ENCODE assay signal across 8 mouse cellular contexts in genomic region chr7:140856785-140857549, GRCm38 (mm10). TPM values are rescaled to one million over a fixed set of nuclear protein-coding genes. Genes with fewer than 3 reads are reported as not detected.
DNase-seq lines count a peak whose midpoint lies in the region; ATAC-seq lines count a peak whose summit lies in the region.

Gene Ric8a (plus strand): TSS chr7:140856957.

- H3K9ac ChIP-seq in heart, embryonic 12.5 days = peak within 1 kb of the TSS; percentile 87
- H3K9ac ChIP-seq in kidney, embryonic 16.5 days (replicated peaks; ENCODE audit: low read length) = peak within 1 kb of the TSS; percentile 93

- WGBS in heart, embryonic 12.5 days = under 1% methylated on average over 50 of the region's 50 CpGs
- under 1% methylated on average over 50 of the region's 50 CpGs for WGBS in kidney, embryonic 16.5 days

- H3K36me3 ChIP-seq in heart, embryonic 12.5 days = peaks cover 67% of the 10 kb centered on the region
- H3K36me3 ChIP-seq in kidney, embryonic 16.5 days (ENCODE audit: insufficient read depth, low read length) = peaks cover 57% of the 10 kb centered on the region

- peak within 1 kb of the TSS; percentile 85 for H3K4me3 ChIP-seq in brown adipose tissue, adult 24 weeks (ENCODE audit: insufficient read depth, low read depth, low read length)
- H3K4me3 ChIP-seq in heart, embryonic 12.5 days = peak within 1 kb of the TSS; percentile 70
- H3K4me3 ChIP-seq in kidney, embryonic 16.5 days (ENCODE audit: low read length) = peak within 1 kb of the TSS; percentile 92

- peak; percentile 85 for DNase-seq in CD4-positive, CD25-positive, alpha-beta regulatory T cell, adult 2 months (ENCODE audit: low read depth, low spot score)
- DNase-seq in liver = peak; percentile 93
- DNase-seq in monocyte, adult 2 months (ENCODE audit: low read depth in 1 of 2, low spot score in 2 of 2) = peak; percentile 83 to 86
- DNase-seq in spleen, postnatal 36 days (ENCODE audit: low spot score in 2 of 2) = peak; percentile 89 to 91

- H3K27ac ChIP-seq in brown adipose tissue, adult 24 weeks (replicated peaks; ENCODE audit: low read depth, low read length) = peak within 1 kb of the TSS; percentile 99
- H3K27ac ChIP-seq in heart, embryonic 12.5 days (ENCODE audit: poor library complexity, severe bottlenecking) = peak within 1 kb of the TSS; percentile 87
- H3K27ac ChIP-seq in kidney, embryonic 16.5 days (ENCODE audit: low read length) = peak within 1 kb of the TSS; percentile 91

- peak within 1 kb of the TSS; percentile 87 for H3K4me2 ChIP-seq in heart, embryonic 12.5 days
- peak within 1 kb of the TSS; percentile 99 for H3K4me2 ChIP-seq in kidney, embryonic 16.5 days (replicated peaks; ENCODE audit: low read depth, low read length)

- H3K27me3 ChIP-seq in heart, embryonic 12.5 days (replicated peaks) = no peaks in the 10 kb centered on the region
- no peaks in the 10 kb centered on the region for H3K27me3 ChIP-seq in kidney, embryonic 16.5 days (ENCODE audit: insufficient read depth, low read length)

- H3K4me1 ChIP-seq in brown adipose tissue, adult 24 weeks (ENCODE audit: control insufficient read depth, insufficient read depth, insufficient read length, low read length) = peaks cover 20% of the 10 kb centered on the region
- H3K4me1 ChIP-seq in heart, embryonic 12.5 days (replicated peaks) = peaks cover 22% of the 10 kb centered on the region
- peaks cover 20% of the 10 kb centered on the region for H3K4me1 ChIP-seq in kidney, embryonic 16.5 days (ENCODE audit: insufficient read depth, low read length)

- ATAC-seq in erythroid progenitor cell, adult 5-6 weeks (replicated peaks; ENCODE audit: low FRiP score, poor library complexity, severe bottlenecking) = peak; percentile 76
- ATAC-seq in heart, embryonic 12.5 days (ENCODE audit: insufficient number of reproducible peaks, low FRiP score) = peak; percentile 88
- peak; percentile 86 for ATAC-seq in kidney, embryonic 16.5 days (ENCODE audit: low FRiP score, low TSS enrichment)

- no peaks in the 10 kb centered on the region for H3K9me3 ChIP-seq in heart, embryonic 12.5 days (replicated peaks)
- H3K9me3 ChIP-seq in kidney, embryonic 16.5 days (ENCODE audit: low read length) = no peaks in the 10 kb centered on the region

RNA-seq across cellular contexts. Expression of gene Ric8a, which starts in this region (rescaled TPM):
- polyA plus RNA-seq in brown adipose tissue, adult 24 weeks (2012; ENCODE audit: insufficient read depth, insufficient read length, missing spikeins) = 14.4 and 15.5 TPM in 2 replicates
- total RNA-seq in erythroid progenitor cell, adult 5-6 weeks (2015; ENCODE audit: low replicate concordance) = 19.1 and 49.5 TPM in 2 replicates
- 12.1 and 22.2 TPM in 2 replicates for total RNA-seq in erythroid progenitor cell, adult 5-6 weeks (2017; ENCODE audit: low replicate concordance)
- polyA plus RNA-seq in heart, embryonic 12.5 days (2016; fragmentation: Nextera tagmentation; extraction: Ambion mirVana) = 42.7 and 48.0 TPM in 2 replicates
- polyA plus RNA-seq in kidney, embryonic 16.5 days (2015; fragmentation: Nextera tagmentation; extraction: Ambion mirVana) = 69.7 and 73.6 TPM in 2 replicates

Comparison
In these comparisons a context has a peak if more than half of its experiments do, and no peak if none do; other contexts are left out.
1. Peak in every context shown above with its lines: DNase-seq, ATAC-seq, H3K4me3 ChIP-seq and H3K27ac ChIP-seq.